Mouse (Mus musculus): Measurements from ENCODE around the gene Crym.

DNA sequence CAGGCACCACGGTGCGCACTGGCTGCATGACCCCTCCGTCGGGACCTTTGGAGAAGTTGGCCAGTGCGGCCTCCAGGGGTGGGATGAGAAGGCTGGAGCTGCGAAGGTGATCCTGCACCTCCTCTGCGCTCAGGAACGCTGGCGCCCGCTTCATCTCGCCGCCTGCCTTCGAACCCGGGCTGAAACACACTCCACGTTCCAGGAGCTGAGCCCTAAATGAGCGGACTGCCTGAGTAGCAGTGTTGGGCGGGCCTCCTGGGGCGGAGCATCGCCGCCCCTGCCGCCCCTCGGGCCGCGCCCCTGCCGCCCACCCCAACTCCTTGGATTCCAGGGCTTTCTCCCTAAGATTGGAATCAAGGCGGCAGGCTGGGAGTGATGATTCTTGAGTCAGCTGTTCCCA is at the start of gene Crym:
- no peak for TF ChIP-seq CTCF (IDR thresholded peaks at IDR 0.05; ENCODE audit: low read depth)
- TF ChIP-seq EP300 (IDR thresholded peaks at IDR 0.05; ENCODE audit: low read depth) = no peak

Measured in liver, embryonic 14.5 days (tissue).